Mouse (Mus musculus): ENCODE measurements at regions not wholly inside any gene's neighbourhood (a gene's known extent, or its start where the extent isn't known, plus 50 kb on each side); places are given as distances from the start of the nearest gene placed in this dataset.
A peak's percentile ranks its signal among the peaks of the same experiment; 100 is the strongest.
"Not testable (repeated sequence)": the region's sequence is repeated elsewhere in the genome, so short reads cannot be mapped to it uniquely, and the experiment has no call there.

GRCm38 (mm10) chr16:21102033-21102432 lies 51.8 kb downstream of the Teddm3 start:
- not testable (repeated sequence) for ATAC-seq

GRCm38 (mm10) chr16:21100126-21100525 lies 53.7 kb downstream of the Teddm3 start:
- not testable (repeated sequence) for ATAC-seq

- ATAC-seq = no peak
These were observed 79.0 kb downstream of the Teddm3 start for GRCm38 (mm10) chr16:21074779-21075148.

- ATAC-seq = peak; percentile 97
These were observed 79.6 kb downstream of the Teddm3 start for GRCm38 (mm10) chr16:21074082-21074778.

- ATAC-seq = no peak
These were observed 93.6 kb downstream of the Teddm3 start for GRCm38 (mm10) chr16:21060211-21060610.

GRCm38 (mm10) chr16:21054772-21055171 lies 99.0 kb downstream of the Teddm3 start:
- no peak for ATAC-seq

- not testable (repeated sequence) for ATAC-seq
These were observed 131.7 kb downstream of the Teddm3 start for GRCm38 (mm10) chr16:21022087-21022486.

GRCm38 (mm10) chr16:21004871-21005270 lies 148.9 kb downstream of the Teddm3 start:
- no peak for ATAC-seq

GRCm38 (mm10) chr16:21001126-21001525 lies 152.7 kb downstream of the Teddm3 start:
- ATAC-seq = no peak

- ATAC-seq = no peak
These were observed 163.3 kb downstream of the Teddm3 start for GRCm38 (mm10) chr16:20990524-20990923.

GRCm38 (mm10) chr16:20975406-20975805 lies 178.4 kb downstream of the Teddm3 start:
- ATAC-seq = no peak

- no peak for ATAC-seq
These were observed 181.4 kb downstream of the Teddm3 start for GRCm38 (mm10) chr16:20972442-20972841.

GRCm38 (mm10) chr16:20958905-20959304 lies 194.9 kb downstream of the Teddm3 start:
- no peak for ATAC-seq

GRCm38 (mm10) chr16:20936722-20937121 lies 202.4 kb upstream of the Thpo start:
- no peak for ATAC-seq

- ATAC-seq = not testable (repeated sequence)
These were observed 200.5 kb upstream of the Thpo start for GRCm38 (mm10) chr16:20934846-20935245.

- peak; percentile 88 for ATAC-seq
These were observed 195.7 kb upstream of the Thpo start for GRCm38 (mm10) chr16:20930003-20930402.

GRCm38 (mm10) chr16:20925776-20926175 lies 191.5 kb upstream of the Thpo start:
- ATAC-seq = peak; percentile 33

GRCm38 (mm10) chr16:20910864-20911263 lies 176.6 kb upstream of the Thpo start:
- ATAC-seq = peak; percentile 40

- peak; percentile 93 for ATAC-seq
These were observed 174.4 kb upstream of the Thpo start for GRCm38 (mm10) chr16:20908467-20909351.

- no peak for ATAC-seq
These were observed 161.4 kb upstream of the Thpo start for GRCm38 (mm10) chr16:20895734-20896133.

GRCm38 (mm10) chr16:20871726-20872125 lies 137.4 kb upstream of the Thpo start:
- ATAC-seq = no peak

- ATAC-seq = no peak
These were observed 132.5 kb upstream of the Thpo start for GRCm38 (mm10) chr16:20866771-20867170.

- ATAC-seq = no peak
These were observed 126.9 kb upstream of the Thpo start for GRCm38 (mm10) chr16:20861256-20861655.

- not testable (repeated sequence) for ATAC-seq
These were observed 126.3 kb upstream of the Thpo start for GRCm38 (mm10) chr16:20860606-20861005.

All from CD4-positive, CD25-positive, alpha-beta regulatory T cell, adult 4 months (primary cell).